ENCODE assay signal across 17 mouse cellular contexts in genomic region chr17:72180200-72180599, GRCm38 (mm10).
"Had no signal": no experiment of that assay in that cellular context is flagged by ENCODE, and none has a peak within 500 bp of the region (broad histone marks: within the 10 kb centered on the region; RNA-seq: fewer than 3 reads in every experiment).

No protein-coding gene starts in this region.

- DNase-seq: lung, adult 18-20 months; lung, embryonic 14.5 days; lung, postnatal 10 days; lung, postnatal 4 days; retina, postnatal 1 day; right cerebral cortex, adult 18-20 months; right cerebral cortex, postnatal 25 days; right cerebral cortex, postnatal 4 days; thymus, adult 18-20 months; thymus, postnatal 14 days; thymus, postnatal 36 days had no signal

- H3K4me2 ChIP-seq: liver, embryonic 12.5 days; lung, embryonic 14.5 days; neural tube, embryonic 13.5 days; neural tube, embryonic 15.5 days had no signal

- H3K36me3 ChIP-seq: liver, embryonic 12.5 days; midbrain, embryonic 10.5 days; neural tube, embryonic 13.5 days; neural tube, embryonic 15.5 days had no signal

- H3K4me1 ChIP-seq: liver, embryonic 12.5 days; neural tube, embryonic 13.5 days had no signal

- H3K9me3 ChIP-seq: liver, embryonic 12.5 days; midbrain, embryonic 10.5 days; neural tube, embryonic 13.5 days; neural tube, embryonic 15.5 days had no signal

- ATAC-seq: liver, embryonic 12.5 days had no signal

- H3K9ac ChIP-seq: liver, embryonic 12.5 days; liver, embryonic 14.5 days; lung, embryonic 14.5 days; neural tube, embryonic 13.5 days; neural tube, embryonic 15.5 days had no signal

- H3K27ac ChIP-seq: liver, embryonic 12.5 days; liver, embryonic 14.5 days; midbrain, embryonic 10.5 days; neural tube, embryonic 13.5 days; neural tube, embryonic 15.5 days had no signal

- H3K27me3 ChIP-seq: liver, embryonic 12.5 days; neural tube, embryonic 13.5 days; neural tube, embryonic 15.5 days had no signal

- H3K4me3 ChIP-seq: liver, embryonic 12.5 days; midbrain, embryonic 10.5 days; myocyte; neural tube, embryonic 13.5 days; neural tube, embryonic 15.5 days had no signal
